Mouse (Mus musculus): ENCODE results near the gene Mgam. TPM values are rescaled to one million over a fixed set of nuclear protein-coding genes. Genes with fewer than 3 reads are reported as not detected.

The Mgam gene
- polyA plus RNA-seq (2014; fragmentation: Illumina TruSeq; extraction: RNeasy Lipid Tissue Mini Kit (QIAGEN cat#74804); ENCODE audit: low read depth, low replicate concordance): 293 TPM

GRCm38 (mm10) chr6:40628406-40629000, at the start of gene Mgam:
Gene Mgam, plus strand, starts transcription at chr6:40628831.

GRCm38 (mm10) chr6:40585645-40586044, 43.0 kb upstream of the Mgam start, which contains the start of gene Clec5a:
Gene Clec5a, minus strand, starts transcription at chr6:40585821.

GRCm38 (mm10) chr6:40613260-40613852, 15.3 kb upstream of the Mgam start, which contains the start of gene Tas2r138:
Gene Tas2r138, minus strand, starts transcription at chr6:40613310.

Other genes starting within 250 kb of the Mgam start
- 45.0 TPM for gene E330009J07Rik, start 192.7 kb upstream of the Mgam start, polyA plus RNA-seq (2014; fragmentation: Illumina TruSeq; extraction: RNeasy Lipid Tissue Mini Kit (QIAGEN cat#74804); ENCODE audit: low read depth, low replicate concordance)
- gene Wee2, start 189.7 kb upstream of the Mgam start, polyA plus RNA-seq (2014; fragmentation: Illumina TruSeq; extraction: RNeasy Lipid Tissue Mini Kit (QIAGEN cat#74804); ENCODE audit: low read depth, low replicate concordance): not detected
- gene Ssbp1, start 157.5 kb upstream of the Mgam start, polyA plus RNA-seq (2014; fragmentation: Illumina TruSeq; extraction: RNeasy Lipid Tissue Mini Kit (QIAGEN cat#74804); ENCODE audit: low read depth, low replicate concordance): 97.2 TPM
- gene Tas2r137, start 137.6 kb upstream of the Mgam start, polyA plus RNA-seq (2014; fragmentation: Illumina TruSeq; extraction: RNeasy Lipid Tissue Mini Kit (QIAGEN cat#74804); ENCODE audit: low read depth, low replicate concordance): 0.44 TPM
- gene Tas2r108, start 135.3 kb upstream of the Mgam start, polyA plus RNA-seq (2014; fragmentation: Illumina TruSeq; extraction: RNeasy Lipid Tissue Mini Kit (QIAGEN cat#74804); ENCODE audit: low read depth, low replicate concordance): not detected
- not detected for gene Prss37, start 109.3 kb upstream of the Mgam start, polyA plus RNA-seq (2014; fragmentation: Illumina TruSeq; extraction: RNeasy Lipid Tissue Mini Kit (QIAGEN cat#74804); ENCODE audit: low read depth, low replicate concordance)
- gene Olfr461, start 73.8 kb upstream of the Mgam start, polyA plus RNA-seq (2014; fragmentation: Illumina TruSeq; extraction: RNeasy Lipid Tissue Mini Kit (QIAGEN cat#74804); ENCODE audit: low read depth, low replicate concordance): not detected
- not detected for gene Olfr460, start 59.3 kb upstream of the Mgam start, polyA plus RNA-seq (2014; fragmentation: Illumina TruSeq; extraction: RNeasy Lipid Tissue Mini Kit (QIAGEN cat#74804); ENCODE audit: low read depth, low replicate concordance)
- gene Clec5a, start 43.0 kb upstream of the Mgam start, polyA plus RNA-seq (2014; fragmentation: Illumina TruSeq; extraction: RNeasy Lipid Tissue Mini Kit (QIAGEN cat#74804); ENCODE audit: low read depth, low replicate concordance): 6.4 TPM
- gene Tas2r138, start 15.5 kb upstream of the Mgam start, polyA plus RNA-seq (2014; fragmentation: Illumina TruSeq; extraction: RNeasy Lipid Tissue Mini Kit (QIAGEN cat#74804); ENCODE audit: low read depth, low replicate concordance): not detected

All from sigmoid colon, adult 10 weeks (tissue).